Mouse (Mus musculus) intestine, embryonic 16.5 days (tissue): ENCODE data around the gene Dglucy. TPM values are rescaled to one million over a fixed set of nuclear protein-coding genes. Genes with fewer than 3 reads are reported as not detected.
A peak's percentile ranks its signal among the peaks of the same experiment; 100 is the strongest.
"Not testable (repeated sequence)": the region's sequence is repeated elsewhere in the genome, so short reads cannot be mapped to it uniquely, and the experiment has no call there.

Source experiments
- ATAC-seq: fragments of 200-750 bp; cut with Nextera tagmentation; 2 replicates; pipeline ENCODE4 v1.8.0; 2017; ENCODE audit warnings: moderate TSS enrichment, moderate library complexity
- H3K27ac ChIP-seq: fragments of 300-500 bp; sonication (generic); 2 replicates; pipeline ENCODE4 v1.5.1; 2014; ENCODE audit warnings: mild to moderate bottlenecking, low read length
- H3K27me3 ChIP-seq: fragments of 300-500 bp; sonication (generic); replicated peaks from 2 replicates; pipeline ENCODE4 v1.6.1; 2014; ENCODE audit warnings: low read length, control low read depth, mixed read lengths; ENCODE audit not compliant: control insufficient read depth, insufficient read depth
- H3K36me3 ChIP-seq: fragments of 300-500 bp; sonication (generic); 2 replicates; pipeline ENCODE4 v1.6.1; 2014; ENCODE audit warnings: low read length, control low read depth; ENCODE audit not compliant: control insufficient read depth, insufficient read depth
- H3K4me1 ChIP-seq: fragments of 300-500 bp; sonication (generic); 2 replicates; pipeline ENCODE4 v1.6.1; 2014; ENCODE audit warnings: low read length, control low read depth, mixed read lengths; ENCODE audit not compliant: control insufficient read depth, insufficient read depth
- H3K4me2 ChIP-seq: fragments of 300-500 bp; sonication (generic); 2 replicates; pipeline ENCODE4 v1.6.1; 2014; ENCODE audit warnings: low read depth, low read length, control low read depth
- H3K4me3 ChIP-seq: fragments of 300-500 bp; sonication (generic); 2 replicates; pipeline ENCODE4 v1.5.1; 2014; ENCODE audit warnings: mild to moderate bottlenecking, low read length
- H3K9ac ChIP-seq: fragments of 300-500 bp; sonication (generic); 2 replicates; pipeline ENCODE4 v1.6.1; 2014; ENCODE audit warnings: low read depth, low read length
- H3K9me3 ChIP-seq: fragments of 300-500 bp; sonication (generic); 2 replicates; pipeline ENCODE4 v1.6.1; 2016; ENCODE audit warnings: low read length, control low read depth; ENCODE audit not compliant: control insufficient read depth
- WGBS: fragments of 180-500 bp; shearing (Covaris S2); extraction: QIAGEN DNeasy Blood & Tissue Kit; methylation state at CpG from one replicate; pipeline ENCODE4 v1.1.7; 2014; 5-methylcytosine and 5-hydroxymethylcytosine counted together
- polyA plus RNA-seq: library from polyadenylated mRNA; unstranded; fragments of >200 nt; fragmentation: Nextera tagmentation; extraction: Ambion mirVana; gene quantifications from 2 replicates; pipeline ENCODE4 v1.2.1, GENCODE M21; 2015

The Dglucy gene
- polyA plus RNA-seq, 1 experiment from 2014 or later: 2.6 TPM

DNA sequence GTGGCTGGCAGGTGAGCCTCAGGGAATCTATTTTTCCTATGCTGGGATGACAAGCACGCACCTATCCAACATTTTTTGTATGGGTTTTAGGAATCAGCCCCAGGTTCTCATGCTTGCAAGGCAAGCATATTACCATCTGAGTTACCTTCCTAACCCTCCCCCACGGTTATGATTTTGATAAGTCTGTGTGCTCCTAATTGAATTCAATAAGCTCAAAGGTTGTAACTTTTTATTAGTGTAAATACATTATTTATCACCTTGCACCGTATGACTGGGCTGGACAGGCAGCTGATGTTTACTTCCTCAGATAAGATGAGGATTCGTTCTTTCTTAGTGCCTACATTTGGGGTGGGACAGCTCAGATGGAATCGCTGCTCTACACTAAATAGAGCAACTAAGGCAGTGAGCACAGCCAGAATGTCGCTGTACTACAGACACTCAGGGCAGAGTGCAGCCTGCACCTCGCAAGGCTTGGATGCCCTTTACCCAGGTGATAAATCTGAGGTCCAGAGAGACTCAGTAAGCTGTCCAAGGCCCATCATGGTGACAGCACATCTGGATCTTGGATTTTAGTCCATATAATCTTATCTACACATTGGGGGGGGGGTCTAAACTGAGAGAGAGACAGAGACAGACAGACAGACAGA is 16.7 kb downstream of the Dglucy start:
- no peaks in the 10 kb centered on the region for H3K4me1 ChIP-seq
- no peak overlapping the region for H3K27ac ChIP-seq
- peak; percentile 90 for ATAC-seq
- no peaks in the 10 kb centered on the region for H3K27me3 ChIP-seq
- no peak overlapping the region for H3K4me3 ChIP-seq
- H3K36me3 ChIP-seq: no peaks in the 10 kb centered on the region
- no peak overlapping the region for H3K9ac ChIP-seq
- H3K4me2 ChIP-seq: no peak overlapping the region
- WGBS: 60% methylated on average over 7 of the region's 7 CpGs
- no peaks in the 10 kb centered on the region for H3K9me3 ChIP-seq

DNA sequence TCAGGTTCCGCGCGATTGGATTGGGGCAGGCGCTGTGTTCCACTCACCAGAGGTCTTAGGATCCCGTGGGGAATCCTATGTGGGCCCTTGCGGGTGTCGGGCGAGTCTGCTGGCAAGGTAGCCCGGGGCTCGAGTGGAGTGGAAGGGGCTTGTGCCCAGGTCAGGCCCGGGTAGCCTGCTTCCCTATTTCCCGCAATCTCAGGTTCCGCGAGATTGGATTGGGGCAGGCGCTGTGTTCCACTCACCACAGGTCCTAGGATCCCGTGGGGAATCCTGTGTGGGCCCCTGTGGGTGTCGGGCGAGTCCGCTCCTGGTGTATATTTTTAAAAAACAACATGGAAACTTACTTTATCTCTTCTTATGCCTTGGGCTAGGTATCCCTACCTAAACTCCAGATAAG is 24.5 kb downstream of the Dglucy start:
- not testable (repeated sequence) for ATAC-seq, H3K4me3 ChIP-seq, H3K9ac ChIP-seq, H3K36me3 ChIP-seq, H3K4me1 ChIP-seq, H3K27ac ChIP-seq, H3K9me3 ChIP-seq, H3K4me2 ChIP-seq, H3K27me3 ChIP-seq
- WGBS: 91% methylated on average over 19 of the region's 19 CpGs

DNA sequence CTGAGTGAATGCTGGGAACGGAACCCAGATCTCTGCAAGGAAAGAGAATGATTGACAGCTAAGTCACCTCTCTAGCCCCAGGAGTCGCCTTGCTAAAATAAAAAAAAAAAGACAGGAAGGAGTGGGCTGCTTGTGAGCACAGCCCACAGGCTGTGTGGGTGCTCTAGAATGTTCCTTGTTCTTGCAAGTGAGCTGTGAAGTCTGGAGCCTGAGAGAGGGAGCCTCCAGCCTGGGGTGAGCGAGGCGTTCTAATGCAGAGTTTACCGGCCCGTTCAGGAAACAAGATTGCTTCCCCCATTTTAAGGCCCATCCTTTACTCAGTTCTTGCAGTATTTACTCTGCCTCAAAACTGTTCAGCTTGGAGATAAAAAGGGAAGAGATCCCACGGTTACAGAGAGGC is 28.4 kb downstream of the Dglucy start:
- Histone ChIP-seq H3K27ac (no peak overlapping the region), H3K27me3 (no peaks in the 10 kb centered on the region), H3K36me3 (no peaks in the 10 kb centered on the region), H3K9ac (no peak overlapping the region), H3K4me2 (no peak overlapping the region), H3K4me1 (no peaks in the 10 kb centered on the region), H3K9me3 (no peaks in the 10 kb centered on the region), H3K4me3 (no peak overlapping the region)
- ATAC-seq: no peak
- WGBS: 69% methylated on average over 7 of the region's 7 CpGs

DNA sequence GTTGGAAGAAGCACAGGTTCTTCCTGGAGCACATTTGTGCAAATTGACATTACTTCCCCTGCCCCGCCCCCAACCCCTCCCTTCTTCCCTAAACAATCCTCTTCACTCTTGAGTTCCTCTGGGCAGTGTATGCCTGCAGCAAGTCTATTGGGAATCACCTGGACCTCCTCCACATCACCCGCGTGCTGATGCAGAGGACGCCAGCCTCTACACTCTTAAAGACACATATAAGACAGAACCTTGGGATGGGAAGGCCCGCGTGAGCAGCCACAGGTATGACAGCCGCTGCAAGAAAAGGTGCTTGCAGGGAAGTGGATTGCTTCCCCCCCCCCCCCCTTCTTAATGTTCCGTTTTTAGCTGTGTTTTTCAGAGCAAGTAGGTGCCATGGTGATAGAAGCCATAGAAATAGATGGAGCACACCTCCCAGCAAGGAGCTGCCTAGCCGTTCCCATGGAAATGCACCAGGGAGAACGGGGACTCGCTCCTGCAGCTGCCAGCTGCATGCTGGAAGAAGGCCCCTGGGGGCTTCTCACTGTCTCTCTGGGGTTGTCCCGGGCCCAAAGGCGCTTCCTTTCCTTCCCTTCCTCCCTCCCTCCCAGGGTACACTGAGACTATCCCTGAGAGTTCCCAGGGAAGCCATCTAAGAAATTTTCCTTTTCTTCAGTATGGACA is 29.9 kb downstream of the Dglucy start:
- H3K27me3 ChIP-seq: no peaks in the 10 kb centered on the region
- no peak overlapping the region for H3K9ac ChIP-seq
- 53% methylated on average over 13 of the region's 13 CpGs for WGBS
- H3K9me3 ChIP-seq: no peaks in the 10 kb centered on the region
- H3K27ac ChIP-seq: no peak overlapping the region
- no peaks in the 10 kb centered on the region for H3K4me1 ChIP-seq
- H3K36me3 ChIP-seq: no peaks in the 10 kb centered on the region
- H3K4me2 ChIP-seq: no peak overlapping the region
- no peak for ATAC-seq
- no peak overlapping the region for H3K4me3 ChIP-seq

DNA sequence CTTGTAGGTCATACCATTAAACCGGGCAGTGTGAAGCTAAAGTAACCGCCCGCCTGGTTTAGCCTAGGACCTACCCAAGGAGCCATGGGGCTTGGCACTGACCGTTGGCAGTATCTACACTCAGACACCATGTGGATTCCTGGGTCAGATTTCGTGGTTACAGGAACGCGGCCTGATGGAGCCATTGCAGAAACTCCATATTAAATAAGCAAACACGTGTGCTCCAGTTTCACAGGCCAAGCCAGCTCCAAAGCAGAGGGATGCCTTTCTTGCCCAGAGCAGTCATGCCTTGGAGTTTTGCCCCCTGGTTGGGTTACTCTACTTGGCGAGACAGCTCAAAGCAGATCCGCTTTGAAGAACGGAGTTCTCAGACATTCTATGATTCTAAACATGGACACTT is 31.7 kb downstream of the Dglucy start:
- Histone ChIP-seq H3K36me3 (no peaks in the 10 kb centered on the region), H3K4me2 (no peak overlapping the region), H3K27ac (no peak overlapping the region), H3K9me3 (no peaks in the 10 kb centered on the region), H3K9ac (no peak overlapping the region), H3K4me3 (no peak overlapping the region), H3K27me3 (no peaks in the 10 kb centered on the region), H3K4me1 (no peaks in the 10 kb centered on the region)
- ATAC-seq: no peak
- WGBS: 90% methylated on average over 11 of the region's 11 CpGs

DNA sequence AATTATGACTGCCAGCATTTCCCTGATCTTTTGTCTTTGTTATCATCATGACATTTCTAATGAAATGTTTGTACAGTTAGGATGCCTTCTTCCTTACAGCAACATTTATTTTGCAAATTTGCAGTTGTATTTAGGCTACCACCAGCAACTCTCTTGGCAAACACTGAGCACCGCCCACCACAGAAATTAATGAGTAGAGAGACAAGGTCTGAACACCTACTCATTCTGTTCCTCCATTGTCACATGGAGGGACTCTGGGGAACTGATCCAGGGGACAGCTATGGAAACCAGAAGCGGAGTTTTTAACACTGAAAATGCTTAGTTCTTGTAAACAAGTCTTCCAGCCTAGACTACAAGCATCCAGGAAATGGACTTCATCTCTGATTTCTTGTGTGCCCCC is 35.0 kb downstream of the Dglucy start:
- Histone ChIP-seq H3K9me3 (no peaks in the 10 kb centered on the region), H3K4me1 (no peaks in the 10 kb centered on the region), H3K9ac (no peak overlapping the region), H3K36me3 (no peaks in the 10 kb centered on the region), H3K4me2 (no peak overlapping the region), H3K27ac (no peak overlapping the region), H3K4me3 (no peak overlapping the region), H3K27me3 (no peaks in the 10 kb centered on the region)
- 85% methylated on average over 2 of the region's 2 CpGs for WGBS
- no peak for ATAC-seq

DNA sequence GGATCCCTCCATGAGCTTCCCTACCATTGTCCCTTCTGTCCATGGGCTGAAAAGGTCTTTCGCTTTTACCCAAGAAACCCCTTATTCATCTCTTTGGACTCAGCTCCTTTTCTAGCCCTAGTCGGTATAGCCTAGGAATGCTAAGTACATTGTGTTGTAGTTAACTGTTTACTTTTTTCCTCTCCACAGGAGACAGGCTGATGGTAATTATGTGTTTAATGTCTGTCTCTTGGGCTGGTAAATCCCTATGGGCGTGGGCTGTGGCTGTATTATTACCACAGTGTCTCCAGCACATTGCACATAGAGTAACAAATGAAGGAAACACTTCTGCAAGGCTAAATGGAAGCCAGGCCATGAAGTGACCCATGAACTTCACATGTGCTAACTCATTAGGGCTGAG is 35.8 kb downstream of the Dglucy start:
- Histone ChIP-seq H3K4me2 (no peak overlapping the region), H3K4me1 (no peaks in the 10 kb centered on the region), H3K27me3 (no peaks in the 10 kb centered on the region), H3K9me3 (no peaks in the 10 kb centered on the region), H3K36me3 (no peaks in the 10 kb centered on the region), H3K9ac (no peak overlapping the region), H3K27ac (no peak overlapping the region), H3K4me3 (no peak overlapping the region)
- ATAC-seq: no peak
- WGBS: 76% methylated on average over 3 of the region's 3 CpGs

DNA sequence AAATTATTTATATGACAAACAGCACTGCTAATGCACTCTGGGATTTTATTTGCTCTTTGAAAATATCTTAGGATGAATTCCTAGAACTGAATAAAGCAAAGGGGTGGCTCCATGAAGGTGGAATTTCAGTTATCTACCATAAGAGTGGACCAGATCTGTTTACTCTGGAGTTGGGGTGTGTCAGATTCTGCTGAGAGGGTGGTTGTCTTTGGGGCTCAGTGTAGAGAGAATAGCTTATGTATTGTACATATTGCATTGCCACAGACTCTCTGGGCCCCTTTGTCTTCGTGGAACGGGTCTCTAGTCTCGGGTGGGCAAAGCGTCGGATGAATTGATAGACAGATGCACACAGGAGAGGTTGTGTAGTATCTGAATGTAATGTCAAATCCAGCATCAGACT is 38.0 kb downstream of the Dglucy start:
- no peaks in the 10 kb centered on the region for H3K9me3 ChIP-seq
- no peak overlapping the region for H3K9ac ChIP-seq
- ATAC-seq: no peak
- no peak overlapping the region for H3K4me3 ChIP-seq
- H3K36me3 ChIP-seq: no peaks in the 10 kb centered on the region
- WGBS: 82% methylated on average over 5 of the region's 5 CpGs
- H3K27me3 ChIP-seq: no peaks in the 10 kb centered on the region
- H3K4me1 ChIP-seq: no peaks in the 10 kb centered on the region
- no peak overlapping the region for H3K27ac ChIP-seq
- no peak overlapping the region for H3K4me2 ChIP-seq

DNA sequence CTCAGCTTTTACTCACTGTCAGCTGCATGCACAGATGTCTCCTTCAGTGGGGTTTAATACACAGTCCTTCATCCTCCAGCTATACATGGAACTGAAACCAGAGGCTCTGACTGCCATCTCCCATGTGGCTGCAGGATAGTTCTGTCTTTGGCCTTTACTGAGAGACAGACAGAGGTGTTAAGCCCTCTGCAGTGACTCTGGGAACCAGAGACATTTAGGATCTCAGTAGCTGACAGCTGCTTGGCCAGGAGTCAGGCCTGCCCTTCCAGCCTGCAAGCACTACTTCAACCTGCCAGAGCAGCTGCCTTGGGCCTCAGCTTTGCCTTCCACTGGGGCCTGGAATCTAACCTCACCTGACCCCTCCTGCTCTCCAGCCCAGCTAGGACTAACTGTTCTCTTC is 41.1 kb downstream of the Dglucy start:
- Histone ChIP-seq H3K9ac (no peak overlapping the region), H3K27ac (no peak overlapping the region), H3K4me1 (no peaks in the 10 kb centered on the region), H3K36me3 (no peaks in the 10 kb centered on the region), H3K4me3 (no peak overlapping the region), H3K27me3 (no peaks in the 10 kb centered on the region), H3K4me2 (no peak overlapping the region), H3K9me3 (no peaks in the 10 kb centered on the region)
- no peak for ATAC-seq

DNA sequence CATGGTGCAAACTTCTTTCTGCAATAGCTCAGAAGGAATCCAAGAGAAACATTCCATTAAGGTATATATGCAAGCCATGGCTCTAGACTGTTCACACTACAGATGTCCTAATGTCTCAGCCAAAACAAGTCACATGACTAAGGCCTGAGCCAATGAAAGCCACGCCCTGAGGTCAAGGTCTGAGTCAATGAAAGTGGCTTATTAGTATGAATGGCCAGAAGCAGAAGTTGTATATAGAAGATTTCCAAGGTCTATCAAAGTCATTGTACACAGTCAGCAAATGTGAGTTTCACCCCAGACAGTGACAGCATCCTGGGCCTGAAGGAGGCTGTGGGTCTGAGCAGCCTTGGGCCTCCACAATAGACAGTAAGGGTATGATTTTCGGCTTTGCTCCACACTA is 52.2 kb downstream of the Dglucy start:
- ATAC-seq: no peak
- 72% methylated on average over 2 of the region's 2 CpGs for WGBS
- H3K27ac ChIP-seq: no peak overlapping the region
- H3K9ac ChIP-seq: no peak overlapping the region
- no peaks in the 10 kb centered on the region for H3K9me3 ChIP-seq
- no peaks in the 10 kb centered on the region for H3K27me3 ChIP-seq
- no peak overlapping the region for H3K4me2 ChIP-seq
- no peaks in the 10 kb centered on the region for H3K4me1 ChIP-seq
- no peaks in the 10 kb centered on the region for H3K36me3 ChIP-seq
- no peak overlapping the region for H3K4me3 ChIP-seq
